Mouse (Mus musculus) hindbrain, embryonic 14.5 days (tissue): ENCODE results near the gene Trim31. TPM values are rescaled to one million over a fixed set of nuclear protein-coding genes. Genes with fewer than 3 reads are reported as not detected.

ENCODE experiments used
- polyA plus RNA-seq: library from polyadenylated mRNA; unstranded; fragments of >200 nt; fragmentation: Nextera tagmentation; extraction: Ambion mirVana; gene quantifications from 2 replicates; pipeline ENCODE4 v1.2.1, GENCODE M21; 2014

The Trim31 gene
- polyA plus RNA-seq, 1 experiment from 2014 or later, result not detected

Other genes with a start within 250 kb of the Trim31 start
- gene H2-M1, start 225.9 kb upstream of the Trim31 start, polyA plus RNA-seq, result not detected in 2 replicates
- gene H2-M10.5, start 125.2 kb upstream of the Trim31 start, polyA plus RNA-seq, result not detected in 2 replicates
- not detected in 2 replicates for gene H2-M10.6, start 85.9 kb upstream of the Trim31 start, polyA plus RNA-seq
- gene Trim26, start 61.0 kb upstream of the Trim31 start, polyA plus RNA-seq, result 35.0 and 39.8 TPM in 2 replicates
- gene Trim15, start 30.9 kb upstream of the Trim31 start, polyA plus RNA-seq, result 0.61 and 0.78 TPM in 2 replicates
- gene Trim10, start 28.5 kb upstream of the Trim31 start, polyA plus RNA-seq, result 0.88 and 2.1 TPM in 2 replicates
- not detected in 2 replicates for gene Trim40, start 8.0 kb upstream of the Trim31 start, polyA plus RNA-seq
- gene Rnf39, start 44.8 kb downstream of the Trim31 start, polyA plus RNA-seq, result 0.90 and 1.3 TPM in 2 replicates
- 170 and 191 TPM in 2 replicates for gene Ppp1r11, start 53.6 kb downstream of the Trim31 start, polyA plus RNA-seq
- gene Znrd1, start 60.4 kb downstream of the Trim31 start, polyA plus RNA-seq, result 50.4 and 55.7 TPM in 2 replicates
- gene Znrd1as, start 60.5 kb downstream of the Trim31 start, polyA plus RNA-seq, result 3.4 and 5.1 TPM in 2 replicates
- gene 2410137M14Rik, start 83.1 kb downstream of the Trim31 start, polyA plus RNA-seq, result 0.47 TPM in 1 of 2 replicates, not detected in the other
- 0.64 and 1.0 TPM in 2 replicates for gene H2-M5, start 91.4 kb downstream of the Trim31 start, polyA plus RNA-seq
- 225 and 236 TPM in 2 replicates for gene Zfp57, start 103.0 kb downstream of the Trim31 start, polyA plus RNA-seq
- gene Mog, start 125.3 kb downstream of the Trim31 start, polyA plus RNA-seq, result 2.2 and 3.1 TPM in 2 replicates
- gene Gabbr1, start 147.8 kb downstream of the Trim31 start, polyA plus RNA-seq, result 114 and 117 TPM in 2 replicates
- not detected in 2 replicates for gene Olfr90, start 190.4 kb downstream of the Trim31 start, polyA plus RNA-seq
- not detected in 2 replicates for gene Olfr91, start 200.2 kb downstream of the Trim31 start, polyA plus RNA-seq
- gene Olfr92, start 222.0 kb downstream of the Trim31 start, polyA plus RNA-seq, result not detected in 2 replicates